Mouse (Mus musculus) CH12.LX (cell line): Measurements from ENCODE around the gene BC016579. TPM values are rescaled to one million over a fixed set of nuclear protein-coding genes. Genes with fewer than 3 reads are reported as not detected.

ENCODE experiments used
- DNase-seq: peaks from one replicate; pipeline ENCODE4 v3.0.0-alpha.2; 2013; ENCODE audit errors: extremely low read depth
- H3K27ac ChIP-seq: 2 replicates; pipeline ENCODE4 v1.5.1; 2012; ENCODE audit warnings: low read depth, mild to moderate bottlenecking, control low read depth, moderate library complexity; ENCODE audit not compliant: insufficient read depth
- H3K27me3 ChIP-seq: replicated peaks from 2 replicates; pipeline ENCODE3; 2012; ENCODE audit warnings: inconsistent platforms
- H3K36me3 ChIP-seq, 2 experiments: replicated peaks in 1 of 2; 2 replicates each; pipeline versions ENCODE3 to v1.6.1; 2012; ENCODE audit warnings: inconsistent platforms in 1 of 2, low read length in 1 of 2, mild to moderate bottlenecking in 1 of 2, mixed read lengths in 1 of 2, moderate library complexity in 1 of 2; ENCODE audit not compliant: control insufficient read depth in 1 of 2, insufficient read depth in 1 of 2
- H3K4me1 ChIP-seq, 2 experiments: 2 replicates each; pipeline ENCODE4 v1.6.1; 2012; ENCODE audit warnings: inconsistent platforms in 1 of 2, moderate library complexity in 1 of 2; ENCODE audit not compliant: insufficient read depth in 2 of 2, control insufficient read depth in 1 of 2
- H3K4me2 ChIP-seq: 2 replicates; pipeline ENCODE4 v1.6.1; 2012; ENCODE audit warnings: low read depth, mild to moderate bottlenecking, control low read depth; ENCODE audit not compliant: poor library complexity, insufficient read depth, severe bottlenecking
- H3K4me3 ChIP-seq, 3 experiments: fragments of 150-350 bp in 1 of 3; sonication (generic) in 1 of 3; replicated peaks in 1 of 3; 2 replicates each; pipeline versions ENCODE3 to v1.5.1; 2011 to 2012; ENCODE audit warnings: low read depth in 2 of 3, low read length in 2 of 3, mild to moderate bottlenecking in 2 of 3, moderate library complexity in 2 of 3, control low read depth in 1 of 3, improper control_type of control experiment in 1 of 3, inconsistent platforms in 1 of 3, mixed read lengths in 1 of 3; ENCODE audit not compliant: poor library complexity in 1 of 3
- H3K79me2 ChIP-seq: replicated peaks from 2 replicates; pipeline ENCODE4 v1.6.1; 2012; ENCODE audit warnings: mild to moderate bottlenecking, moderate library complexity; ENCODE audit not compliant: control insufficient read depth, poor library complexity, insufficient read depth, severe bottlenecking; ENCODE audit errors: extremely low read depth
- H3K9ac ChIP-seq: 2 replicates; pipeline ENCODE4 v1.6.1; 2012; ENCODE audit warnings: low read depth, mild to moderate bottlenecking, control low read depth, moderate library complexity; ENCODE audit not compliant: insufficient read depth
- H3K9me3 ChIP-seq: replicated peaks from 2 replicates; pipeline ENCODE3; 2012; ENCODE audit warnings: low read length, inconsistent platforms, mixed read lengths
- BHLHE40 ChIP-seq: IDR thresholded peaks from 2 replicates; pipeline ENCODE4 v1.6.1; 2011; ENCODE audit warnings: mild to moderate bottlenecking, low read depth, low read length, improper control_type of control experiment
- CHD1 ChIP-seq: IDR thresholded peaks from 2 replicates; pipeline ENCODE4 v1.6.1; 2012; ENCODE audit warnings: low read depth, low read length, improper control_type of control experiment, inconsistent platforms
- CHD2 ChIP-seq: IDR thresholded peaks from 2 replicates; pipeline ENCODE4 v1.6.1; 2011; ENCODE audit warnings: low read length, improper control_type of control experiment
- CTCF ChIP-seq, 2 experiments: IDR thresholded peaks in 1 of 2; conservative IDR thresholded peaks in 1 of 2; 2 replicates each; pipeline ENCODE4 v1.5.1; 2011 to 2012; ENCODE audit warnings: low read depth in 2 of 2, low read length in 2 of 2, improper control_type of control experiment in 1 of 2, inconsistent platforms in 1 of 2, mild to moderate bottlenecking in 1 of 2, moderate library complexity in 1 of 2
- E2F4 ChIP-seq: IDR thresholded peaks from 2 replicates; pipeline ENCODE4 v1.6.1; 2011; ENCODE audit warnings: low read depth, low read length, improper control_type of control experiment; ENCODE audit not compliant: insufficient replicate concordance
- ELF1 ChIP-seq: IDR thresholded peaks from 2 replicates; pipeline ENCODE4 v1.6.1; 2014; ENCODE audit warnings: low read depth, mild to moderate bottlenecking, inconsistent platforms, low read length, improper control_type of control experiment
- EP300 ChIP-seq: IDR thresholded peaks from 2 replicates; pipeline ENCODE4 v1.6.1; 2011; ENCODE audit warnings: low read length, improper control_type of control experiment
- ETS1 ChIP-seq: conservative IDR thresholded peaks from 2 replicates; pipeline ENCODE4 v1.6.1; 2012; ENCODE audit warnings: low read depth, mild to moderate bottlenecking, inconsistent platforms, low read length, improper control_type of control experiment, moderate library complexity
- GABPA ChIP-seq: IDR thresholded peaks from 2 replicates; pipeline ENCODE4 v1.6.1; 2012; ENCODE audit warnings: low read depth, low read length, improper control_type of control experiment, inconsistent platforms; ENCODE audit not compliant: insufficient replicate concordance
- KAT2A ChIP-seq: IDR thresholded peaks from 2 replicates; pipeline ENCODE4 v1.6.1; 2012; ENCODE audit warnings: low read length, improper control_type of control experiment, inconsistent platforms; ENCODE audit not compliant: insufficient replicate concordance
- MEF2A ChIP-seq: IDR thresholded peaks from 2 replicates; pipeline ENCODE4 v1.6.1; 2014; ENCODE audit warnings: low read depth, mild to moderate bottlenecking, inconsistent platforms, low read length, improper control_type of control experiment, borderline replicate concordance
- MYC ChIP-seq: IDR thresholded peaks from 2 replicates; pipeline ENCODE4 v1.6.1; 2011; ENCODE audit warnings: low read depth, mild to moderate bottlenecking, improper control_type of control experiment, low read length
- PAX5 ChIP-seq: IDR thresholded peaks from 2 replicates; pipeline ENCODE4 v1.6.1; 2012; ENCODE audit warnings: low read length, inconsistent platforms, mixed read lengths
- RAD21 ChIP-seq: IDR thresholded peaks from 2 replicates; pipeline ENCODE4 v1.6.1; 2011; ENCODE audit warnings: low read depth, mild to moderate bottlenecking, low read length, improper control_type of control experiment, moderate library complexity
- SMC3 ChIP-seq: IDR thresholded peaks from 2 replicates; pipeline ENCODE4 v1.6.1; 2011; ENCODE audit warnings: low read depth, low read length, improper control_type of control experiment
- TBP ChIP-seq: conservative IDR thresholded peaks from 2 replicates; pipeline ENCODE4 v1.6.1; 2011; ENCODE audit warnings: low read depth, low read length, improper control_type of control experiment
- TCF12 ChIP-seq: IDR thresholded peaks from 2 replicates; pipeline ENCODE4 v1.6.1; 2014; ENCODE audit warnings: low read depth, mild to moderate bottlenecking, inconsistent platforms, low read length, improper control_type of control experiment
- UBTF ChIP-seq: IDR thresholded peaks from 2 replicates; pipeline ENCODE4 v1.6.1; 2012; ENCODE audit warnings: low read depth, mild to moderate bottlenecking, inconsistent platforms, low read length, improper control_type of control experiment, moderate library complexity
- ZC3H11A ChIP-seq: IDR thresholded peaks from 2 replicates; pipeline ENCODE4 v1.6.1; 2012; ENCODE audit warnings: low read depth, mild to moderate bottlenecking, inconsistent platforms, low read length, improper control_type of control experiment
- ZKSCAN1 ChIP-seq: IDR thresholded peaks from 2 replicates; pipeline ENCODE4 v1.6.1; 2012; ENCODE audit warnings: low read depth, inconsistent platforms, low read length, improper control_type of control experiment, borderline replicate concordance
- dilution Hi-C: fragments of 300-500 bp; cut with MboI; formaldehyde crosslinking; loops from 2 replicates; pipeline ENCODE4 v1.14.3; 2020; ENCODE audit warnings: low sequenced_read_pairs; ENCODE audit not compliant: extremely low pct_unique_long_range_greater_than_20kb, extremely low pct_ligation_motif_present
- in situ Hi-C: fragments of 300-500 bp; cut with MboI; formaldehyde crosslinking; loops from 3 replicates; pipeline ENCODE4 v1.14.3; 2019; ENCODE audit warnings: low sequenced_read_pairs, low pct_ligation_motif_present, low pct_unique_long_range_greater_than_20kb, mixed read lengths
- polyA plus RNA-seq: library from polyadenylated mRNA; unstranded; fragments of >175 nt; gene quantifications from 2 replicates; pipeline ENCODE4 v1.2.1, GENCODE M21; 2012; ENCODE audit warnings: low read depth; ENCODE audit not compliant: insufficient read length
- total RNA-seq, 2 experiments: library from RNA; depleted of rRNA; stranded (reverse); fragments of 300-350 nt in 1 of 2; fragments of >200 nt in 1 of 2; gene quantifications; 2 replicates each; pipeline ENCODE4 v1.2.3; 2012 to 2014

Gene BC016579
- total and polyA plus RNA-seq, 3 experiments, result not detected

DNA sequence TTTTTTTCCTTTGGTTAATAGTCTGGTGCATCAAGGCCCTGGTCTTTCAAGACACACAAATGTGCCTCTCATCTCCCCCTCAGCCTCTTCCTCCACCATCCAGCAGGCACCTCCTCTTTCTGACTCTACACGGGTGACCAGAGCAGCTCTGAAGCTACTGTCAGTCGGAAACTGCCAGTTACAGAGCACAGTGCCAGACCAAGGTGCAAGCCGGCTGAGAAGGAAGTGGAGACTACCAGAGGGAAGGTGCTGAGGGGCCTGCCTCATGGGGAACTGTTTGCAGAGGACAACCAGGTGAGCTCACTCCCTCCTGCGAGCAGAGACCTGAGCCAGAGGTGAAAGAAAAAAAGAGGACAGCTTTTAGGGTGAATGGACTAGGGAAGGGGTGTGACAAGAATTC is 43.6 kb downstream of the BC016579 start, which contains the start of gene Gcsam:
TSS of gene Gcsam (plus strand) at position 114 of the 400 bp plus-strand sequence.
- TF ChIP-seq GABPA, result no peak
- TF ChIP-seq, all 38 proteins: peak for 0
- Histone ChIP-seq H3K9ac (no peak within 1 kb of the TSS), H3K79me2 (no peaks in the 10 kb centered on the region), H3K9me3 (no peaks in the 10 kb centered on the region), H3K4me1 (peaks cover 0 to 12% of the 10 kb centered on the region in 2 experiments; a peak in 2 of 4 replicates), H3K36me3 (no peaks in the 10 kb centered on the region), H3K4me2 (no peak within 1 kb of the TSS), H3K27ac (no peak within 1 kb of the TSS), H3K4me3 (no peak within 1 kb of the TSS), H3K27me3 (no peaks in the 10 kb centered on the region)
- dilution Hi-C loops (no loop called here), in situ Hi-C loops (no loop called here)
- DNase-seq, result no peak

DNA sequence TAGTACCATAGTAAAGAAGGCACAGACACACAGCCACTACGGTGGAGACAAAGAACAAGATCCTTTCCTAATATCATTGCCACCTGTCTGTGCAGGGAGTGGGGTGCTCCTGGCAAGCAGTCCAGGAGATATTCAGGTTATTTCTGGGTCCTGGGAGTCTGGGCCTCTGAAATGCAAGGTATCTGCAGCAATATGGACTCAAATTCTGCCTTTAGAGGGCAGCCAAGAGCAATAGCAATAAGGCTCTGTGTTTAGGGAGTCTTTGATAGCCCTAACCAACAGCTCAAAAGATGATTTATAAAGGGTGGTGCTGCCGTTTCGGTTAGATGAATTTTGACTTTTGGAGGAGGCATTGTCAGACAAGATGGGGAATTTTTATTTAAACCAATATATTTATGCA is 44.6 kb downstream of the BC016579 start:
- TF ChIP-seq CTCF (conservative IDR thresholded peaks at IDR 0.05 in 1 of 2, IDR thresholded peaks at IDR 0.05 in 1 of 2; ENCODE audit: low read depth in 2 of 2, low read length in 2 of 2), result peak; percentile 75 to 76
- peak; percentile 72 for TF ChIP-seq SMC3
- no peak for TF ChIP-seq ZC3H11A
- TF ChIP-seq ETS1, result no peak
- no peak for TF ChIP-seq CHD2
- 0 out of 2 replicates have a peak, but pooled peaks have one; percentile 12 for TF ChIP-seq EP300
- TF ChIP-seq CHD1, result no peak
- peak; percentile 30; the same call in 1 of the 2 replicates for TF ChIP-seq MEF2A
- TF ChIP-seq PAX5, result no peak
- TF ChIP-seq KAT2A, result no peak
- TF ChIP-seq E2F4, result no peak
- no peak for TF ChIP-seq TBP
- no peak for TF ChIP-seq BHLHE40
- no peak for TF ChIP-seq TCF12
- TF ChIP-seq ZKSCAN1, result no peak
- TF ChIP-seq RAD21, result peak; percentile 46
- no peak for TF ChIP-seq MYC
- TF ChIP-seq UBTF, result no peak
- no peak for TF ChIP-seq ELF1
- TF ChIP-seq, all 38 proteins: peak for 5
- H3K4me1 ChIP-seq, result peaks cover 0 to 12% of the 10 kb centered on the region in 2 experiments; a peak in 2 of 4 replicates
- in situ Hi-C loops, result no loop called here

More for the DNA sequence above, 44.6 kb downstream of the BC016579 start:
- H3K79me2 ChIP-seq, result no peaks in the 10 kb centered on the region
- no peaks in the 10 kb centered on the region for H3K27me3 ChIP-seq
- H3K4me3 ChIP-seq, result no peak overlapping the region
- no peak overlapping the region for H3K4me2 ChIP-seq
- no peak overlapping the region for H3K27ac ChIP-seq
- dilution Hi-C loops, result no loop called here
- no peaks in the 10 kb centered on the region for H3K9me3 ChIP-seq
- no peak overlapping the region for H3K9ac ChIP-seq
- no peaks in the 10 kb centered on the region for H3K36me3 ChIP-seq
- DNase-seq, result peak; percentile 63
